Mouse (Mus musculus): ENCODE measurements around the gene Myadml2. TPM values are rescaled to one million over a fixed set of nuclear protein-coding genes. Genes with fewer than 3 reads are reported as not detected.
"Not testable (repeated sequence)": the region's sequence is repeated elsewhere in the genome, so short reads cannot be mapped to it uniquely, and the experiment has no call there.

The Myadml2 gene
- total RNA-seq (2022), result 100 to 1,000 TPM; 112 to 153 (median 132) TPM

DNA sequence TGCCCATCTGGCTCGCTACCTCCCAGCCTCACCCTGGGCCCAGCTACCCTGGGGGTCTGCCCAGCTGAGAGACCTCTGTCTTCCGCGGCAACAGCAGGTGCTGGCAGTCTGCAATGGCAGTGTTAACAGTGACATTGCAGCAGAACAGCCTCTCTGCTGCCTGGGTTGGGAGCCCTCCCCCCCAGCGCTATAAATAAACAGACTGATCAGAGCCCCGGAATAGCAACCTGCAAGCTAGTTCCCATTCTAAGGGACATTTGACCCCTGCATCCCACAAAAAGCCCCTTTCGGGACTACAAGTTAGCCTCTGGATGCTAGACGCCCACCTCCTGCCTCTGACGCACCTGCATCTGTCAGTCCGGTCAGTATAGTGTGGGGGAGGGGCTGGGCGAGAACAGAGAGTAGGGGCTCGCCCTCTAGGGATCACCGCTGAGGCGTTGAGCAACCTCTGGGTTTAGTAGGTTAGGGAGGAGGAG is at the start of gene Myadml2:
Gene Myadml2 (minus strand): TSS at position 158 of the 476 bp plus-strand sequence.
- peak; percentile 50 to 65 for DNase-seq (ENCODE audit: low spot score in 2 of 2)

DNA sequence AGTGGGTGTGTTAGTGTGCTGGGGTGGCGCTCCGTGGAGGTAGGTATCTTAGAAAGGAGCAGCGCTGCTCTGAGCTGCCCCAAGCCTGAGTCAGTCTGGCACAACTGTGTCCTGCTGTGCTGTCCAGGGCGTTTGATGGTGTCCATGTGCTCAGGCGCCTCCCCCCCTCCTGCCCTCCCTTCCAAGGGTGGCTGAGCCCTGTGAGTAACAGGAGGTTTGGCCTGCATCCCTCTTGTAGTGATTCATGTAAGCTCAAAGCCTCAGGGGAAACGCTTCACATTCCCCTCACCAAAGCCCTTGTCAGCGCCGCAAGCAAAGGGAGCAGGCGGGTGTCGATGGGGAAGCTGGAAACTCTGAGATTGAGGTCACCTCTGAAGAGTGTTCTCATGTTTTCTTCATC is 49.8 kb upstream of the Myadml2 start:
- peak; percentile 51 to 63 for DNase-seq (ENCODE audit: low spot score in 2 of 2)

GRCm38 (mm10) chr11:120696568-120696967 is 48.6 kb upstream of the Myadml2 start:
- DNase-seq (ENCODE audit: low spot score in 2 of 2), result no peak

GRCm38 (mm10) chr11:120695641-120696040 is 47.7 kb upstream of the Myadml2 start:
- no peak for DNase-seq (ENCODE audit: low spot score in 2 of 2)

DNA sequence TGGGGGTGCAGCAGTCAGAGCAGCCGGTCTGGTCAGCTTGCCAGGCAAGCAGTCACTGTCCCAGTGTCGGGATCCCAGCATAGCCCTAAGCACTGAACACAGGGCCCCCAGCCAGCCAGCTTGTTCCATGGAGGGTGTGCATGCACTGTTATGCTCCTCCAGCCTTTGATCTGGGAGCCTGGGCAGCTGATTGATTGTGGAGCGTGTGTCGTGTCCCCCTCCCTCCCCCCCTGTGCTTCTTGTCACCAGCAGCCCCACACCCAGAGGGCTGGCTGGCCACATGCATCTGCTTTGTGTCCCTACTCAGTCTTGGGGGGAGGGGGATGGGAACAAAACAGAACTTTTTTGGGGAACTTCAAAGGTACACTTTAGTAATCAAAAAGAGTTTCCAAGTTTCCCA is 47.2 kb upstream of the Myadml2 start:
- no peak for DNase-seq (ENCODE audit: low spot score in 2 of 2)

DNA sequence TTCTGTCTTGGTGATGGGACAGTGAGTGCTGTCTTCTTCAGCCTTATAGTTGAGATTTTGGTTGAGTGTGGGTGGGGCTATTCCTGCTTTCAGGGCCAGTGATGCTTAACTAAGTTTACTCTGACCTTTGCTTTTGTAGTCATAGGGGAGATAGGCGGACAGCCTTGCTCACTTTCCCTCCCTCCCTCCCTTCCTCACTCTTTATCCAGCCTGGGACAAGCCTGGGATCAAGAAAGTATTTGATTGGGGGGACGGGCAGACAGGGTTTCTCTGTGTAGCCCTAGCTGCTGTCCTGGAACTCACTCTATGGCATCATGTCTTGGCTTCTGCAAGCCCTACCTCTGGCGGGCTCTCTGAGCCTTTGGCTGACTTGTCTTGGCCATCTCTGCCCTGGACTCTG is 45.5 kb upstream of the Myadml2 start:
- no peak for DNase-seq (ENCODE audit: low spot score in 2 of 2)

- DNase-seq (ENCODE audit: low spot score in 2 of 2), result no peak
These were observed 44.6 kb upstream of the Myadml2 start for GRCm38 (mm10) chr11:120692471-120693011.

DNA sequence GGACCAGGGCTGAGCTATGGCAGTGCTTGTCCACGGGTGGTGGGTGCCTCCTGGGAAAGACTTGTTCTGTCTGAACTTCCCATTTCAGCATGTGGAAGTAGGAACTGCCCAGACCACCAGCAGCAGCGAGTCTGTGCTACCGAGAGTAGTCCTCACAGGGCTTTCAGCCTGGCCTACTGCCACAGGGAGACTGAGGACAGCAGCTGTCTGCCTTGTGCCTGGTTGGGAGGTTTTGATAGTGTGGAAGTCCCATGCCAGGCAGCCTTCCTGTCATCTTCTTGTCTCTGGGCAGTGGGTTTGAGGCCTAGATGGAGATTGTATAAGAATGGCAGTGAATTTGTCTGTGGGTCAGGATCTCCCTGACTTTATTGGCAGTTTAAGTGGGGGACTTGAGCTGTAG is 41.4 kb upstream of the Myadml2 start:
- no peak for DNase-seq (ENCODE audit: low spot score in 2 of 2)

DNA sequence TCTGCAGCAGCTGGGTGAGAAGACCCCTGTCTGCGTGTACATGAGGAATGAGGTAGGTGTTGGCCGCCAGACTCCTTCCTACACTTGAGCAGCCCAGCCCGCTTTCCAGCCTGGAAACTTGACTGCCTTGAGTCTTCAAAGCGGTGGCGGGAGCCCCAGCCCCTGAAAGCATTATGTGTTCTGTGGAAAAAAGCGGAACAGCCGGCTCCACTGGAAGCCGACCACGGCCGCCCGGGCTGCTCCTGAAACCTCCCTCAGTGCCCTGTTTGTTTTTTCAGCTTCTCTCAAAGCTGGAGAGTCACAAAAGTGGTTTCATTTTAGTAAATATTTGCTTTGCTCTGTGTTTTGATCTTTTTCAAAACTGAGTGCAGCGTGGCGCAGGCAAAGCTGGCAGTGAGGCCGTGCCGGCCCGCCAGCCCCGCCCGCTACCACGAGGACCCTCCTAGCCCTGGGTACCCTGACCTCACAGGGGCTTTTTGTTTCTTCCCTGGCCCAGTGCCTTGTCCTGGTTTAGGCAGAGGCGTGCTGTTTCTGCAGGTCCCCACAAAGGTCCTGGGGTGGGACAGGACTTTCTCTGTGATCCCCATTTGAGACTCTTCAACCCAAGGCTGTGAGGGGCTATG is 38.8 kb upstream of the Myadml2 start:
- no peak for DNase-seq (ENCODE audit: low spot score in 2 of 2)

DNA sequence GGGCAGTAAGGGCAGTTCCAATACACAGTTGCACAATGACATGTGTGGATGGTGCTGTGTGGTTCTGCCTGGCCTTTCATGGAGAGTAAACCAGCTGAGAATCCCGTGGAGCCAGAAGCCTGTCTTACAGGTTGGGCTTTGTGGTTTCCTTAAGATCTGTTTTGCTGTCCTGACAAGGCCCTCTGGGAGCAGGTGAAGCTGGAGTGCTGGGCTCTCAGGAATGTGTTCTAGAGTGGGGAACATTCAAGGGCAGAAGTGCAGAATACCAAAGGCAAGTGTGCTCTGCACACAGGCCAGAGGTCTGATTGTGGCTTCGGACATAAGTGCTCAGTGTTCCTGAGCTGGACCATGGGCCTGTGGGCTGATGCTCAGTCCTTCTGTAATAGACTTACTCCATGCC is 36.7 kb upstream of the Myadml2 start:
- DNase-seq (ENCODE audit: low spot score in 2 of 2), result no peak

GRCm38 (mm10) chr11:120684086-120684485 is 36.1 kb upstream of the Myadml2 start:
- peak; percentile 33 to 36 for DNase-seq (ENCODE audit: low spot score in 2 of 2)

GRCm38 (mm10) chr11:120683536-120683935 is 35.6 kb upstream of the Myadml2 start:
- no peak for DNase-seq (ENCODE audit: low spot score in 2 of 2)

DNA sequence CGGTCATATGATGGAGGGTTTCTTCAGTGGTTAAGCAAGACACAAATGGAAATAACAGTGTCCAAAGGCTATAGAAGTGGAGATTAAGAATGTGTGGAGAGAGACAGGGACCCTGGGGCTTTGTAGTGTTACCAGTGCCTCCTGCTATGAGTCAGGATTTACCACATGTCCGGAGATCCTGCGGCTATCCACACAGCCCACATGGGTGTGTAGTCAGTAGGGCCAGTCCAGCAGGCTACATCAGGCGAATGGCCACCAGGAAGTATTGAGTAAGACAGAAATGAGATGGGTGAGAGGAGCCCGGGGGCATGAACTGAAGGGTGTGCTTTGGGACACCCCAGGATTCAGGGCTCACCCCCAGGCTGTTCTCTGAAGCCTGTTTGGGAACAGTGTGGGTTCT is 34.7 kb upstream of the Myadml2 start:
- DNase-seq (ENCODE audit: low spot score in 2 of 2), result no peak

- no peak for DNase-seq (ENCODE audit: low spot score in 2 of 2)
These were observed 32.0 kb upstream of the Myadml2 start for GRCm38 (mm10) chr11:120679909-120680308.

GRCm38 (mm10) chr11:120676951-120677350 is 29.0 kb upstream of the Myadml2 start:
- DNase-seq (ENCODE audit: low spot score in 2 of 2), result no peak

- DNase-seq (ENCODE audit: low spot score in 2 of 2), result not testable (repeated sequence)
These were observed 27.9 kb upstream of the Myadml2 start for GRCm38 (mm10) chr11:120675875-120676274.

DNA sequence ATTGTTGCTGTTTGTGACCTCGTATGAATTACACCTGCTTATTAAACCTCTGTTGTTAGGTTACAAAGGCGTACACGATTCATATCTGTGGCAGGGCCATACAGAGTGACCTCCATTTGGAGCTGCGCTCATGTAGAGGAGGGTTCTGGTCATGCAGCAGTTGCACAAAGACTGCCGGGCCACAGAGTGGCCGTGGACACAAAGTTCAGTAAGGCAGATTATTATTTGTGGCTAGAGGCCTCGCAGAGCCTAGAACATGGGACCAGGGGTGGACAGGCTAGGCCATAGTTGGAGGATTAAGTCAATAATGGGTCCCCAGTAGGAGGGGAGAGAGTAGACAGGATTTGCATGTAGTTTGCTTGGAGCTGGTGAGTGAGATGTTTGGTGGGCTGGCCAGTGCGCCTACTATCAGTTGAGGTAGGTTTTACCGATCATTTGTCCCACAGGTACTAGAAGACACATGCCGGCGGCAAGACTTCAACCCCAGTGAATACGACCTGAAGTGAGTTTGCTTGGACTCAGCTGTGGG is 25.7 kb upstream of the Myadml2 start:
- DNase-seq (ENCODE audit: low spot score in 2 of 2), result no peak

GRCm38 (mm10) chr11:120672687-120673593 is 25.0 kb upstream of the Myadml2 start, which contains the start of gene Aspscr1:
Gene Aspscr1, plus strand, starts transcription at chr11:120672973.
- peak; percentile 94 to 96 for DNase-seq (ENCODE audit: low spot score in 2 of 2)

- no peak for DNase-seq (ENCODE audit: low spot score in 2 of 2)
These were observed 18.7 kb upstream of the Myadml2 start for GRCm38 (mm10) chr11:120666617-120667016.

DNA sequence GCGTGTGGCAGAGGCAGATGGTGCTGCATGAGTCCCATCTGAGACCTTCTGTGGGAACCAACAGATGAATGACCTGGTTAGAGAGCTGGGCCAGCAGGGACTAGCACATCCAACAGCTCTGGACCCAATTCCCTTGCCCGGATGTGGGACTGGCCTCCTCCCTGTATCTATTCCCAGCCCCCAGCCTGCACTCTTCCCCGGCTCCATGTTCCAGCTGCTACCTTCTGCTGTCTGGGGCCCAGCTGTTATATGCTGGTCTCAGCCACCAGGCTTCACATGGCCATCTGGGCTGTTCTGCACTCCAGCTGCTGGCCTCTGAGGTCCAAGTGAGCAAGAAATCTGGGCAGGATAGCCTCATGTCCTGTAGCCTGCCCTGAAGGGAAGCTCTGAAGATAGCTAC is 17.4 kb upstream of the Myadml2 start:
- DNase-seq (ENCODE audit: low spot score in 2 of 2), result no peak

GRCm38 (mm10) chr11:120663714-120664113 is 15.8 kb upstream of the Myadml2 start:
- no peak for DNase-seq (ENCODE audit: low spot score in 2 of 2)

- DNase-seq (ENCODE audit: low spot score in 2 of 2), result no peak
These were observed 14.8 kb upstream of the Myadml2 start for GRCm38 (mm10) chr11:120662759-120663158.

All from gastrocnemius, adult 8-10 months (tissue).